Mouse (Mus musculus): ENCODE measurements around the gene Pacs2. TPM values are rescaled to one million over a fixed set of nuclear protein-coding genes. Genes with fewer than 3 reads are reported as not detected.
A peak's percentile ranks its signal among the peaks of the same experiment; 100 is the strongest.

Pacs2 gene
- polyA plus RNA-seq, 1 experiment from 2014 or later: 7.9 TPM

DNA sequence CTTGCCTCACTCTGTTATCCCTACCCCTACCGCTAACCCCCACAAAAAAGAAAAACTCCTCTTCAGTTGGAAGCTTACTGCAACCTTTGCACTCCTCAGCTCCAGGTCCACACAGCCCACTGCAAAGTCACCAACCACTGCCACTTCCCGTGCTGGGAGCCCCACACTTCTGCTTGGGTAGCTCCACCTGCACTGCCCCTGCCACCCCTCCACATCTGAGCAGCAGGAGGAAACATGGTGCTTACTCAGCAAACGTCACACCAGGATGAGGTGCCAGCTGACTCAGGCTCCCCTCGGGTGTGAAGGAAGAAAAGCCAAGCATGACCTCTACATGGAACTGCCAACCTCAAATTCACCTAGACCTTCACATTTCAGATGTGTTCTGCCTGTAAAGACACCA is 20.2 kb upstream of the Pacs2 start:
- H3K9ac ChIP-seq (ENCODE audit: low read depth, low read length): no peak overlapping the region
- no peak overlapping the region for H3K4me2 ChIP-seq (ENCODE audit: low read length)
- no peak overlapping the region for H3K4me3 ChIP-seq (replicated peaks; ENCODE audit: low read depth, low read length)
- WGBS: 43% methylated on average over 4 of the region's 4 CpGs
- H3K36me3 ChIP-seq (ENCODE audit: insufficient read depth, low read length): peaks cover 9% of the 10 kb centered on the region; the same call in 1 of the 2 replicates
- H3K27me3 ChIP-seq (ENCODE audit: insufficient read depth, low read length): no peaks in the 10 kb centered on the region
- TF ChIP-seq CTCF (IDR thresholded peaks at IDR 0.05; ENCODE audit: low read depth): no peak
- ATAC-seq (replicated peaks; ENCODE audit: low FRiP score, low read depth) (peak; percentile 52; the same call in 1 of the 2 replicates), DNase-seq (ENCODE audit: low spot score) (no peak)
- H3K4me1 ChIP-seq (replicated peaks; ENCODE audit: insufficient read depth, low read length): peaks cover 10% of the 10 kb centered on the region; the same call in 1 of the 2 replicates
- H3K27ac ChIP-seq: no peak overlapping the region
- H3K9me3 ChIP-seq (replicated peaks; ENCODE audit: low read length): no peaks in the 10 kb centered on the region

DNA sequence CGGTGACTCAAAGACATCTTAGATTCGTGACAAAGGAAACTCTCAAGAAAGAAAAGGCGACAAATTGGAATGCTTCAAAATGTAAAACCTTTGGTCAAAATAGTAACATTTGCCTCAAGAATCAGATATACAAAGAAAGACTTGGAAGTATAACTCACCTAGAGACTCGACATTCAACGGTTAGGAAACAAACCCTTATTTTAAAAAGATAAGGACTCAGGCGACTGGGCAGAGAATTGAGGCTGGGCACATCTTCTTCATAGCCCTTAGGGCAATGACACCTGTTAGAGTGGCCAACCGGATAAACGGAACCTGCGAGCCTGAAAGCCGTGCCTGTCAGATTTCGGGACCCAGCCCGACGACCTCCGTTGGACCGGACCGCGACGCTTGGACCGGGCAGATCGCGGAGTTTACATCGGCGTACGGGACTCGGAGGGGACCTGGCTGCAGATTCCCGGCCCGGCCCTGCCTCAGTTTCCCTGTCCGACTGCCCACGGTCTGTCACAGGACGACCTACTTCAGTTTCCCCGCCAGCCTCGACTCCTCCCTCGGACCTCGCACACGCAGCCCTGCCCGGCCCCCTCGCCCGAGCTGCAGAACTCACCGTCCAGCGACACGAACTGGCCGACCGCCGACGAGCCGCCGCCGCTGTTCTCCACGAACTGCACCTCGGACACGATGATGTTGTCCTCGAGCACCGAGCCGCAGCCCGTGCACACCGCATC is 14.6 kb upstream of the Pacs2 start:
- no peak for DNase-seq (ENCODE audit: low spot score)
- Histone ChIP-seq H3K4me2 (ENCODE audit: low read length) (peak overlapping the region; percentile 70), H3K4me1 (replicated peaks; ENCODE audit: insufficient read depth, low read length) (peaks cover 12% of the 10 kb centered on the region; the same call in 1 of the 2 replicates), H3K9ac (ENCODE audit: low read depth, low read length) (peak overlapping the region; percentile 97), H3K4me3 (replicated peaks; ENCODE audit: low read depth, low read length) (peak overlapping the region; percentile 80), H3K27ac (peak overlapping the region; percentile 97), H3K27me3 (ENCODE audit: insufficient read depth, low read length) (no peaks in the 10 kb centered on the region), H3K36me3 (ENCODE audit: insufficient read depth, low read length) (no peaks in the 10 kb centered on the region), H3K9me3 (replicated peaks; ENCODE audit: low read length) (no peaks in the 10 kb centered on the region)
- 1% methylated on average over 56 of the region's 56 CpGs for WGBS
- no peak for TF ChIP-seq CTCF (IDR thresholded peaks at IDR 0.05; ENCODE audit: low read depth)
- peak; percentile 5; the same call in 1 of the 2 replicates for ATAC-seq (replicated peaks; ENCODE audit: low FRiP score, low read depth)

DNA sequence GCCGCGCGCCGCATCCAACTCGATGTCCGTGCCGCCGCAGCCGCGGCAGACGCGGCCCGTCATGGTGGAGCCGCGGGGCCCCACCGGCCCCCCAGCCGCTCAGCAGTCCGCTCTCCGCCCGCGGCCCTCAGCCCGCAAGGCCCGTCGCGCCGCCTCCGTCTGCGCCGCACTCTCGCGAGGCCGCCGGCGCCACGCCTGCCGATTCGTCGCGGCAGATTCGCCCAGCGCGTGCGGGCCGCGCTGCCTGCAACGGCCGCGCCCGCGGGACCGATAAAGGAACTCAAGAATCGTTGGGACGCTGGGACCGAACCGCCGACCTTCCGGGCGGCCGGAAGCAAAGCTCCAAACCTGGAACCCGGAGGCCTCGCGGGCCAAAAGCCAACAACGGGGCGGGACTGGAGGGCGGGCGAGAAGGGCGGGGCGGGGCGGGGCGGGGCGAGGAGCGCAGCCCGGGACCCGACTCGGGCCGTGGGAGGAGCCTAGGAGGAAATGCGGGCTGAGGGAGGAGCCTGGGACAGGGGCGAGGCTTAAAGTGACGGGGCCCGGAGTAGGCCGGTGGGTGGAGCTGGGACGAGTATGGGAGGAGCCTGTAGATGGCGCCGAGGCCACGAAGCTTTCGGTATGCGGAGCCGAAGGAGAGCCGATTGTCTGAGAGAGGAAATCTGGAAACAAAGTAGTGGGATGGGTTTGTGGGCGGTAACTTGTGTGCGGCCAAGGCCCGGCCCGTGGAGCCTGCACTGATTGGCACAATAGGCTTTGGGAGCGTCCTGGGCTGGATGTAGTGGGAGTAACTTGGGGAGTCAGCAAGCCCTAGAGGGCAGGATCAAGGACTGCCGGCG is 13.8 kb upstream of the Pacs2 start, which contains the start of gene Brf1:
Gene Brf1 (minus strand): TSS at position 411 of the 839 bp plus-strand sequence.
- H3K9ac ChIP-seq (ENCODE audit: low read depth, low read length): peak within 1 kb of the TSS; percentile 97
- H3K36me3 ChIP-seq (ENCODE audit: insufficient read depth, low read length): no peaks in the 10 kb centered on the region
- H3K27ac ChIP-seq: peak within 1 kb of the TSS; percentile 97
- WGBS: under 1% methylated on average over 90 of the region's 96 CpGs
- H3K27me3 ChIP-seq (ENCODE audit: insufficient read depth, low read length): no peaks in the 10 kb centered on the region
- H3K9me3 ChIP-seq (replicated peaks; ENCODE audit: low read length): no peaks in the 10 kb centered on the region
- DNase-seq (ENCODE audit: low spot score): peak; percentile 100
- peak; percentile 96 for ATAC-seq (replicated peaks; ENCODE audit: low FRiP score, low read depth)
- H3K4me2 ChIP-seq (ENCODE audit: low read length): peak within 1 kb of the TSS; percentile 70
- TF ChIP-seq CTCF (IDR thresholded peaks at IDR 0.05; ENCODE audit: low read depth): peak; percentile 32; the same call in 1 of the 2 replicates
- peak within 1 kb of the TSS; percentile 80 for H3K4me3 ChIP-seq (replicated peaks; ENCODE audit: low read depth, low read length)
- peaks cover 12% of the 10 kb centered on the region; the same call in 1 of the 2 replicates for H3K4me1 ChIP-seq (replicated peaks; ENCODE audit: insufficient read depth, low read length)

DNA sequence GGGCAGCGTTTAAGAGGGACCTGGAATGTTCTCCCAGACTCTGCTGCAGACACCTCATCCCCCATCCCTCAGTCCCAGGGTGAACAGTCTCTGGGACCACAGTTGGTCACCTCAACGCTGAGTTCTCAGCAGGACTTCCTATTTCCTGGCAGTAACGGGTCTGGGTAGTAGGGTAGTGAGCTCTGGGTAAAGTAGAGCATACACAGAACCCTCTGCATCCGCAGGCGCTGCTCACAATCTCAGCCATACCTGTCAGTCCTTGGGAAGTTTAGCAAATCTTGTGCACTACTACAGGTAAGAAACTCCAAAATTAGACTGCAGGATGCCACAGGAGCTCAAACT is 13.2 kb upstream of the Pacs2 start:
- peaks cover 12% of the 10 kb centered on the region; the same call in 1 of the 2 replicates for H3K4me1 ChIP-seq (replicated peaks; ENCODE audit: insufficient read depth, low read length)
- H3K27ac ChIP-seq: peak overlapping the region; percentile 97
- H3K9ac ChIP-seq (ENCODE audit: low read depth, low read length): peak overlapping the region; percentile 60
- H3K27me3 ChIP-seq (ENCODE audit: insufficient read depth, low read length): no peaks in the 10 kb centered on the region
- ATAC-seq (replicated peaks; ENCODE audit: low FRiP score, low read depth): no peak; the same call in 1 of the 2 replicates
- no peak for TF ChIP-seq CTCF (IDR thresholded peaks at IDR 0.05; ENCODE audit: low read depth)
- no peak for DNase-seq (ENCODE audit: low spot score)
- peak overlapping the region; percentile 80 for H3K4me3 ChIP-seq (replicated peaks; ENCODE audit: low read depth, low read length)
- H3K4me2 ChIP-seq (ENCODE audit: low read length): peak overlapping the region; percentile 70
- 3% methylated on average over 5 of the region's 5 CpGs for WGBS
- no peaks in the 10 kb centered on the region for H3K9me3 ChIP-seq (replicated peaks; ENCODE audit: low read length)
- no peaks in the 10 kb centered on the region for H3K36me3 ChIP-seq (ENCODE audit: insufficient read depth, low read length)

DNA sequence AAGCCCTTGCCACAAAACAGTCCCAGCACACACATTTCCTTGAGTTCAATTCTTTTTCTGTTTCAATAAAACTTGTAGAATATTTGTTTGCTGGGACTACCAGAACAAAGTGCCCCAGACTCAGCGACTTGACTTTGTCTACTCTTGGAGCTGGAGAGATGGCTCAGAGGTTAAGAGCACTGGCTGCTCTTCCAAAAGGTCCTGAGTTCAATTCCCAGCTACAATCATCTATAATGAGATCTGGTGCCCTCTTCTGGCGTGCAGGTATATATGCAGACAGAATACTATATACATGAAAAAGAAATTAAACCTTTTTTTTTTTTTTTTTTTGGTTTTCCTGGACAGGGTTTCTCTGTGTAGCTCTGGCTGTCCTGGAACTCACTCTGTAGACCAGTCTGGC is 11.6 kb upstream of the Pacs2 start:
- WGBS: 51% methylated on average over 2 of the region's 2 CpGs
- Histone ChIP-seq H3K9me3 (replicated peaks; ENCODE audit: low read length) (no peaks in the 10 kb centered on the region), H3K36me3 (ENCODE audit: insufficient read depth, low read length) (no peaks in the 10 kb centered on the region), H3K4me3 (replicated peaks; ENCODE audit: low read depth, low read length) (no peak overlapping the region), H3K27me3 (ENCODE audit: insufficient read depth, low read length) (no peaks in the 10 kb centered on the region), H3K9ac (ENCODE audit: low read depth, low read length) (no peak overlapping the region), H3K4me1 (replicated peaks; ENCODE audit: insufficient read depth, low read length) (peaks cover 12% of the 10 kb centered on the region; the same call in 1 of the 2 replicates), H3K4me2 (ENCODE audit: low read length) (no peak overlapping the region), H3K27ac (no peak overlapping the region)
- peak; percentile 51 for TF ChIP-seq CTCF (IDR thresholded peaks at IDR 0.05; ENCODE audit: low read depth)
- DNase-seq (ENCODE audit: low spot score) (no peak), ATAC-seq (replicated peaks; ENCODE audit: low FRiP score, low read depth) (no peak)

DNA sequence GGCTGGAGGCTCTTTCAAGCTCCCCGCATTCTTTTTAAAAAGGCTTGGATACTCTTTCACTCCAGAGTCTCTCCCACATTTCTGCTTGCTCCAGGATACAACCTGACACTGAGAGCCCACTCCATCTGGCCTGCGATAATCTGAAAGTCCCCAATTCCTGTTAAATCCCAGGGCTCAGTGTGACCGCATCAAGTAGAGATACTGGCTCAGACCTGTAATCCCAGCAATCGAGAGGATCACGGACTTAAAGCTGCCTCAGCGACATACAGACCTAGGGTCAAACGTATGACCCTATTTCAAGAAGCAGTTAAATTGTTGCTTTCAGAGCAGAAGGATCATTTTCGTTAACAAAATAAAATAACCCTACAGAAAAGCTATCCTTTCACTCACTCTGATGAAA is 10.3 kb upstream of the Pacs2 start:
- no peak for TF ChIP-seq CTCF (IDR thresholded peaks at IDR 0.05; ENCODE audit: low read depth)
- H3K9ac ChIP-seq (ENCODE audit: low read depth, low read length): no peak overlapping the region
- H3K36me3 ChIP-seq (ENCODE audit: insufficient read depth, low read length): no peaks in the 10 kb centered on the region
- no peaks in the 10 kb centered on the region for H3K27me3 ChIP-seq (ENCODE audit: insufficient read depth, low read length)
- H3K9me3 ChIP-seq (replicated peaks; ENCODE audit: low read length): no peaks in the 10 kb centered on the region
- 42% methylated on average over 8 of the region's 8 CpGs for WGBS
- no peak overlapping the region for H3K4me2 ChIP-seq (ENCODE audit: low read length)
- ATAC-seq (replicated peaks; ENCODE audit: low FRiP score, low read depth) (no peak), DNase-seq (ENCODE audit: low spot score) (no peak)
- H3K4me1 ChIP-seq (replicated peaks; ENCODE audit: insufficient read depth, low read length): peaks cover 4% of the 10 kb centered on the region; the same call in 1 of the 2 replicates
- H3K27ac ChIP-seq: no peak overlapping the region
- no peak overlapping the region for H3K4me3 ChIP-seq (replicated peaks; ENCODE audit: low read depth, low read length)

Measured in kidney, postnatal 0 days (tissue).